Mouse (Mus musculus) right cerebral cortex, adult 2 months (tissue): ENCODE results near the gene 1700010B08Rik.
A peak's percentile ranks its signal among the peaks of the same experiment; 100 is the strongest.
"Not testable (repeated sequence)": the region's sequence is repeated elsewhere in the genome, so short reads cannot be mapped to it uniquely, and the experiment has no call there.

ENCODE experiments used
- DNase-seq, 2 experiments: peaks; one replicate each; pipeline ENCODE4 v3.0.0; 2021 to 2022; ENCODE audit warnings: low spot score in 2 of 2

1700010B08Rik gene

GRCm38 (mm10) chr2:173719115-173719514 lies at the start of gene 1700010B08Rik:
Gene 1700010B08Rik, plus strand, starts transcription at chr2:173719415.
- not testable (repeated sequence) for DNase-seq

GRCm38 (mm10) chr2:173672328-173672896 lies 46.8 kb upstream of the 1700010B08Rik start:
- DNase-seq, result no peak

- no peak for DNase-seq
Observed at GRCm38 (mm10) chr2:173673469-173673868, 45.7 kb upstream of the 1700010B08Rik start.

GRCm38 (mm10) chr2:173678593-173678992 lies 40.6 kb upstream of the 1700010B08Rik start:
- DNase-seq, result no peak

- DNase-seq, result no peak
Observed at GRCm38 (mm10) chr2:173679217-173679616, 40.0 kb upstream of the 1700010B08Rik start.

GRCm38 (mm10) chr2:173680153-173680552 lies 39.1 kb upstream of the 1700010B08Rik start:
- DNase-seq, result no peak

GRCm38 (mm10) chr2:173682773-173683172 lies 36.4 kb upstream of the 1700010B08Rik start:
- no peak for DNase-seq

- no peak for DNase-seq
Observed at GRCm38 (mm10) chr2:173685781-173686361, 33.3 kb upstream of the 1700010B08Rik start.

GRCm38 (mm10) chr2:173687363-173687762 lies 31.9 kb upstream of the 1700010B08Rik start:
- DNase-seq, result no peak

- no peak for DNase-seq
Observed at GRCm38 (mm10) chr2:173689835-173690234, 29.4 kb upstream of the 1700010B08Rik start.

- DNase-seq, result no peak
Observed at GRCm38 (mm10) chr2:173691748-173692147, 27.5 kb upstream of the 1700010B08Rik start.

GRCm38 (mm10) chr2:173692693-173693092 lies 26.5 kb upstream of the 1700010B08Rik start:
- DNase-seq, result no peak

- no peak for DNase-seq
Observed at GRCm38 (mm10) chr2:173698850-173699249, 20.4 kb upstream of the 1700010B08Rik start.

- peak; percentile 6 to 34 for DNase-seq
Observed at GRCm38 (mm10) chr2:173702096-173702866, 16.9 kb upstream of the 1700010B08Rik start.

- no peak for DNase-seq
Observed at GRCm38 (mm10) chr2:173702867-173703237, 16.4 kb upstream of the 1700010B08Rik start.

GRCm38 (mm10) chr2:173705827-173706551 lies 13.2 kb upstream of the 1700010B08Rik start:
- DNase-seq, result no peak

GRCm38 (mm10) chr2:173707626-173708025 lies 11.6 kb upstream of the 1700010B08Rik start:
- DNase-seq, result not testable (repeated sequence)

- no peak for DNase-seq
Observed at GRCm38 (mm10) chr2:173710193-173710592, 9.0 kb upstream of the 1700010B08Rik start.

- no peak for DNase-seq
Observed at GRCm38 (mm10) chr2:173712656-173713055, 6.6 kb upstream of the 1700010B08Rik start.

GRCm38 (mm10) chr2:173713241-173713640 lies 6.0 kb upstream of the 1700010B08Rik start:
- no peak for DNase-seq

GRCm38 (mm10) chr2:173714620-173715218 lies 4.5 kb upstream of the 1700010B08Rik start:
- no peak for DNase-seq

GRCm38 (mm10) chr2:173716966-173717365 lies 2.2 kb upstream of the 1700010B08Rik start:
- no peak for DNase-seq
